Mouse (Mus musculus) limb, embryonic 14.5 days (tissue): ENCODE data around the gene Rars. TPM values are rescaled to one million over a fixed set of nuclear protein-coding genes. Genes with fewer than 3 reads are reported as not detected.
"Not testable (repeated sequence)": the region's sequence is repeated elsewhere in the genome, so short reads cannot be mapped to it uniquely, and the experiment has no call there.

Source experiments
- ATAC-seq: fragments of 200-750 bp; cut with Nextera tagmentation; 2 replicates; pipeline ENCODE4 v1.8.0; 2017; ENCODE audit warnings: low read depth, moderate number of reproducible peaks, moderate TSS enrichment; ENCODE audit not compliant: low FRiP score
- DNase-seq: peaks from one replicate; pipeline ENCODE4 v3.0.0-alpha.2; 2015; ENCODE audit warnings: low spot score
- H3K27ac ChIP-seq: fragments of 300-500 bp; sonication (generic); replicated peaks from 2 replicates; pipeline ENCODE4 v1.5.1; 2014; ENCODE audit warnings: low read depth, mild to moderate bottlenecking, low read length, moderate library complexity, mixed read lengths
- H3K27me3 ChIP-seq: fragments of 300-500 bp; sonication (generic); 2 replicates; pipeline ENCODE4 v1.6.1; 2014; ENCODE audit warnings: low read length, mixed read lengths; ENCODE audit not compliant: control insufficient read depth, insufficient read depth
- H3K36me3 ChIP-seq: fragments of 300-500 bp; sonication (generic); 2 replicates; pipeline ENCODE4 v1.6.1; 2014; ENCODE audit warnings: mild to moderate bottlenecking, low read length, moderate library complexity, mixed read lengths; ENCODE audit not compliant: control insufficient read depth, insufficient read depth
- H3K4me1 ChIP-seq: fragments of 300-500 bp; sonication (generic); 2 replicates; pipeline ENCODE4 v1.6.1; 2014; ENCODE audit warnings: antibody characterized with exemption, low read length, mixed read lengths; ENCODE audit not compliant: control insufficient read depth, insufficient read depth
- H3K4me2 ChIP-seq: fragments of 300-500 bp; sonication (generic); replicated peaks from 2 replicates; pipeline ENCODE4 v1.6.1; 2014; ENCODE audit warnings: low read depth, mild to moderate bottlenecking, low read length, moderate library complexity; ENCODE audit not compliant: severe bottlenecking
- H3K4me3 ChIP-seq: fragments of 300-500 bp; sonication (generic); replicated peaks from 2 replicates; pipeline ENCODE4 v1.5.1; 2014; ENCODE audit warnings: low read length
- H3K9ac ChIP-seq: fragments of 300-500 bp; sonication (generic); 2 replicates; pipeline ENCODE4 v1.6.1; 2014; ENCODE audit warnings: mild to moderate bottlenecking, low read depth, low read length, moderate library complexity; ENCODE audit not compliant: severe bottlenecking
- H3K9me3 ChIP-seq: fragments of 300-500 bp; sonication (generic); 2 replicates; pipeline ENCODE4 v1.6.1; 2016; ENCODE audit warnings: low read length; ENCODE audit not compliant: control insufficient read depth
- POLR2A ChIP-seq: fragments of 200-500 bp; IDR thresholded peaks from 2 replicates; pipeline ENCODE4 v1.8.0; 2012; ENCODE audit warnings: inconsistent platforms, mild to moderate bottlenecking, moderate library complexity, borderline replicate concordance; ENCODE audit not compliant: insufficient read depth, insufficient read length; ENCODE audit errors: extremely low read depth
- WGBS: fragments of 180-500 bp; shearing (Covaris S2); extraction: QIAGEN DNeasy Blood & Tissue Kit; methylation state at CpG from one replicate; pipeline ENCODE4 v1.1.7; 2014; 5-methylcytosine and 5-hydroxymethylcytosine counted together
- polyA plus RNA-seq, 2 experiments: library from polyadenylated mRNA; depleted of rRNA in 1 of 2; stranded (reverse) in 1 of 2; unstranded in 1 of 2; fragments of >200 nt; fragmentation: Nextera tagmentation in 1 of 2; extraction: Ambion mirVana in 1 of 2; gene quantifications; 2 replicates each; pipeline versions ENCODE4 v1.2.1 to v1.2.3; 2012 to 2014

The Rars gene
- polyA plus RNA-seq, 2 experiments, result 71.3 to 84.5 TPM

GRCm38 (mm10) chr11:35841738-35842325 lies 7.5 kb upstream of the Rars start:
- Histone ChIP-seq H3K27me3 (no peaks in the 10 kb centered on the region), H3K27ac (no peak overlapping the region)

GRCm38 (mm10) chr11:35840806-35841205 lies 6.5 kb upstream of the Rars start:
- H3K9ac ChIP-seq, H3K9me3 ChIP-seq, H3K27ac ChIP-seq, H3K4me1 ChIP-seq, H3K4me2 ChIP-seq, DNase-seq, H3K27me3 ChIP-seq, ATAC-seq, H3K4me3 ChIP-seq, H3K36me3 ChIP-seq: not testable (repeated sequence)
- 81% methylated on average over 4 of the region's 4 CpGs for WGBS

More at GRCm38 (mm10) chr11:35841738-35842325, 7.5 kb upstream of the Rars start:
- H3K36me3 ChIP-seq, result no peaks in the 10 kb centered on the region
- 85% methylated on average over 21 of the region's 21 CpGs for WGBS
- H3K4me2 ChIP-seq, result no peak overlapping the region
- no peaks in the 10 kb centered on the region for H3K9me3 ChIP-seq
- no peaks in the 10 kb centered on the region for H3K4me1 ChIP-seq
- ATAC-seq (no peak), DNase-seq (no peak)
- no peak overlapping the region for H3K9ac ChIP-seq
- no peak for TF ChIP-seq POLR2A
- no peak overlapping the region for H3K4me3 ChIP-seq

- Histone ChIP-seq H3K4me2 (no peak overlapping the region), H3K9me3 (no peaks in the 10 kb centered on the region), H3K27ac (no peak overlapping the region), H3K4me3 (no peak overlapping the region), H3K9ac (no peak overlapping the region), H3K4me1 (no peaks in the 10 kb centered on the region), H3K27me3 (no peaks in the 10 kb centered on the region), H3K36me3 (no peaks in the 10 kb centered on the region)
- DNase-seq (no peak), ATAC-seq (no peak)
- 80% methylated on average over 7 of the region's 7 CpGs for WGBS
- TF ChIP-seq POLR2A, result no peak
Measured at GRCm38 (mm10) chr11:35840282-35840681, 6.0 kb upstream of the Rars start.

GRCm38 (mm10) chr11:35838345-35839338 lies 4.3 kb upstream of the Rars start:
- peak overlapping the region; percentile 63 for H3K4me2 ChIP-seq
- peak; percentile 83 for DNase-seq
- peak overlapping the region; percentile 41; the same call in 1 of the 2 replicates for H3K9ac ChIP-seq
- H3K27me3 ChIP-seq, result no peaks in the 10 kb centered on the region
- peak overlapping the region; percentile 41 for H3K4me3 ChIP-seq
- no peaks in the 10 kb centered on the region for H3K36me3 ChIP-seq
- ATAC-seq, result peak; percentile 84
- H3K9me3 ChIP-seq, result no peaks in the 10 kb centered on the region
- WGBS, result 17% methylated on average over 28 of the region's 28 CpGs
- no peak for TF ChIP-seq POLR2A
- H3K4me1 ChIP-seq, result peaks cover under 1% of the 10 kb centered on the region
- no peak overlapping the region for H3K27ac ChIP-seq
